Mouse (Mus musculus) cerebellum, adult 9-11 months (tissue): ENCODE data around the gene Mrpl3.
A peak's percentile ranks its signal among the peaks of the same experiment; 100 is the strongest.
"Not testable (repeated sequence)": the region's sequence is repeated elsewhere in the genome, so short reads cannot be mapped to it uniquely, and the experiment has no call there.

ENCODE experiments used
- DNase-seq: peaks from one replicate; pipeline ENCODE4 v3.0.0; 2022

Mrpl3 gene

GRCm38 (mm10) chr9:105053147-105053557 is at the start of gene Mrpl3:
Mrpl3 (plus strand) TSS chr9:105053239.
- peak; percentile 79 for DNase-seq

GRCm38 (mm10) chr9:105010721-105011120 is 42.3 kb upstream of the Mrpl3 start:
- DNase-seq, result no peak

GRCm38 (mm10) chr9:105018186-105018585 is 34.9 kb upstream of the Mrpl3 start:
- no peak for DNase-seq

GRCm38 (mm10) chr9:105028311-105028710 is 24.7 kb upstream of the Mrpl3 start:
- no peak for DNase-seq

- DNase-seq, result no peak
Measured at GRCm38 (mm10) chr9:105032572-105032971, 20.5 kb upstream of the Mrpl3 start.

GRCm38 (mm10) chr9:105033641-105034040 is 19.4 kb upstream of the Mrpl3 start:
- DNase-seq, result no peak

- no peak for DNase-seq
Measured at GRCm38 (mm10) chr9:105037847-105038246, 15.2 kb upstream of the Mrpl3 start.

GRCm38 (mm10) chr9:105046014-105046413 is 7.0 kb upstream of the Mrpl3 start:
- DNase-seq, result no peak

- no peak for DNase-seq
Measured at GRCm38 (mm10) chr9:105048351-105048750, 4.7 kb upstream of the Mrpl3 start.

GRCm38 (mm10) chr9:105049636-105050035 is 3.4 kb upstream of the Mrpl3 start:
- DNase-seq, result no peak

GRCm38 (mm10) chr9:105050257-105050656 is 2.8 kb upstream of the Mrpl3 start:
- DNase-seq, result no peak

- no peak for DNase-seq
Measured at GRCm38 (mm10) chr9:105053812-105054211, 773 bp downstream of the Mrpl3 start.

GRCm38 (mm10) chr9:105069106-105069505 is 16.1 kb downstream of the Mrpl3 start:
- DNase-seq, result no peak

GRCm38 (mm10) chr9:105072991-105073748 is 20.1 kb downstream of the Mrpl3 start:
- DNase-seq, result no peak

GRCm38 (mm10) chr9:105074851-105075250 is 21.8 kb downstream of the Mrpl3 start:
- DNase-seq, result no peak

GRCm38 (mm10) chr9:105076756-105077424 is 23.9 kb downstream of the Mrpl3 start:
- DNase-seq, result no peak

- DNase-seq, result no peak
Measured at GRCm38 (mm10) chr9:105078460-105078859, 25.4 kb downstream of the Mrpl3 start.

GRCm38 (mm10) chr9:105080246-105080645 is 27.2 kb downstream of the Mrpl3 start:
- no peak for DNase-seq

GRCm38 (mm10) chr9:105100807-105101570 is 48.0 kb downstream of the Mrpl3 start:
- DNase-seq, result no peak

GRCm38 (mm10) chr9:105101911-105102310 is 48.9 kb downstream of the Mrpl3 start:
- no peak for DNase-seq

GRCm38 (mm10) chr9:105103893-105104292 is 50.9 kb downstream of the Mrpl3 start:
- no peak for DNase-seq

- not testable (repeated sequence) for DNase-seq
Measured at GRCm38 (mm10) chr9:105125206-105125605, 72.2 kb downstream of the Mrpl3 start.
